Mouse (Mus musculus) ES-E14 (cell line): ENCODE data around the gene Pstpip1.

Experiments used
- HCFC1 ChIP-seq: IDR thresholded peaks from 2 replicates; pipeline ENCODE4 v1.6.1; 2012; ENCODE audit warnings: low read length, inconsistent platforms, borderline replicate concordance; ENCODE audit not compliant: insufficient read depth
- ZC3H11A ChIP-seq: IDR thresholded peaks from 2 replicates; pipeline ENCODE4 v1.6.1; 2012; ENCODE audit warnings: low read depth, mild to moderate bottlenecking, inconsistent platforms, low read length, borderline replicate concordance
- ZNF384 ChIP-seq: IDR thresholded peaks from 2 replicates; pipeline ENCODE4 v1.6.1; 2012; ENCODE audit warnings: low read depth, low read length, inconsistent platforms

- TF ChIP-seq HCFC1 (no peak), ZNF384 (no peak), ZC3H11A (no peak)
Observed at GRCm38 (mm10) chr9:56124561-56124960, 34.8 kb downstream of the Pstpip1 start.
